Mouse (Mus musculus): ENCODE measurements around the gene Mak. TPM values are rescaled to one million over a fixed set of nuclear protein-coding genes. Genes with fewer than 3 reads are reported as not detected.

Gene Mak
- 3.9 TPM for polyA plus RNA-seq (2014; fragmentation: Illumina TruSeq; extraction: RNeasy Lipid Tissue Mini Kit (QIAGEN cat#74804))

GRCm38 (mm10) chr13:41079421-41079780 is at the start of gene Mak:
TSS of gene Mak (minus strand) at chr13:41079706.

GRCm38 (mm10) chr13:41113940-41114339 is 34.4 kb upstream of the Mak start, which contains the start of gene Sycp2l:
TSS of gene Sycp2l (plus strand) at chr13:41114307.

DNA sequence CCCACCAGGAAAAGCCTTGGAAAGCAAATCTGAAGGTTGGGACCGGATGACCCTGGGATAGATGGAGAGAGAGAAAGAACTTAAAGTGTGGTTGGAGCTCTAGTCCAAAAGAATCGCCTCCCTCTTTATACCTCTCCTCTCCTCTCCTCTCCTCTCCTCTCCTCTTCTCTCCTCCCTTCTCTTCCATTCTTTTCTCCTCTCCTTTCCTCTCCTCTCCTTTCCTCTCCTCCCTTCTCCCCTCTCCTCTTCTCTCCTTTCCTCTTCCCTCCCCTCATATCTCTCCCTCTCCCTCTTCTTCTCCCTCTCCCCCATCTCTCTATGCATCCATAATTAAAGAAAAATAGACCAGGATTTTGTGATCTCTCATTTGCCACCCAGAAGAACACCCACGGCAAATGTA is 31.4 kb upstream of the Mak start, which contains the start of gene Gcm2:
Gcm2 (minus strand) TSS at position 101 of the 400 bp plus-strand sequence.

GRCm38 (mm10) chr13:41015829-41016634 is 63.5 kb downstream of the Mak start, which contains the start of gene Tmem14c:
TSS of gene Tmem14c (plus strand) at chr13:41016292.

GRCm38 (mm10) chr13:41000926-41001639 is 78.4 kb downstream of the Mak start, which contains the start of gene Pak1ip1:
TSS of gene Pak1ip1 (plus strand) at chr13:41001023.

Other genes starting within 250 kb of the Mak start
- gene Gcnt2, start 220.0 kb downstream of the Mak start, polyA plus RNA-seq (2014; fragmentation: Illumina TruSeq; extraction: RNeasy Lipid Tissue Mini Kit (QIAGEN cat#74804)), result 14.5 TPM
- gene Pak1ip1, start 78.7 kb downstream of the Mak start, polyA plus RNA-seq (2014; fragmentation: Illumina TruSeq; extraction: RNeasy Lipid Tissue Mini Kit (QIAGEN cat#74804)), result 67.0 TPM
- gene Tmem14c, start 63.4 kb downstream of the Mak start, polyA plus RNA-seq (2014; fragmentation: Illumina TruSeq; extraction: RNeasy Lipid Tissue Mini Kit (QIAGEN cat#74804)), result 29.2 TPM
- 0.43 TPM for gene Gcm2, start 31.3 kb upstream of the Mak start, polyA plus RNA-seq (2014; fragmentation: Illumina TruSeq; extraction: RNeasy Lipid Tissue Mini Kit (QIAGEN cat#74804))
- gene Sycp2l, start 34.6 kb upstream of the Mak start, polyA plus RNA-seq (2014; fragmentation: Illumina TruSeq; extraction: RNeasy Lipid Tissue Mini Kit (QIAGEN cat#74804)), result 3.9 TPM
- 10.5 TPM for gene Elovl2, start 140.7 kb upstream of the Mak start, polyA plus RNA-seq (2014; fragmentation: Illumina TruSeq; extraction: RNeasy Lipid Tissue Mini Kit (QIAGEN cat#74804))
- gene Smim13, start 170.1 kb upstream of the Mak start, polyA plus RNA-seq (2014; fragmentation: Illumina TruSeq; extraction: RNeasy Lipid Tissue Mini Kit (QIAGEN cat#74804)), result 109 TPM
- not detected for gene Gm17364, start 194.3 kb upstream of the Mak start, polyA plus RNA-seq (2014; fragmentation: Illumina TruSeq; extraction: RNeasy Lipid Tissue Mini Kit (QIAGEN cat#74804))

Data from ovary, adult 10 weeks (tissue).